Mouse (Mus musculus) ES-Bruce4 (cell line): Measurements from ENCODE around the gene Mgrn1. TPM values are rescaled to one million over a fixed set of nuclear protein-coding genes. Genes with fewer than 3 reads are reported as not detected.

Experiments
- H3K27ac ChIP-seq: 2 replicates; pipeline ENCODE4 v1.5.1; 2012; ENCODE audit warnings: low read length, inconsistent platforms; ENCODE audit not compliant: insufficient read depth
- H3K27me3 ChIP-seq: 2 replicates; pipeline ENCODE4 v1.6.1; 2012; ENCODE audit warnings: mild to moderate bottlenecking, low read length, inconsistent platforms; ENCODE audit not compliant: control insufficient read depth, poor library complexity, insufficient read depth, severe bottlenecking
- H3K36me3 ChIP-seq: 2 replicates; pipeline ENCODE4 v1.6.1; 2012; ENCODE audit warnings: inconsistent platforms, mild to moderate bottlenecking, low read length, moderate library complexity; ENCODE audit not compliant: control insufficient read depth, poor library complexity, insufficient read depth, severe bottlenecking
- H3K4me1 ChIP-seq: one replicate; pipeline ENCODE4 v1.8.1; 2011; ENCODE audit warnings: low read length; ENCODE audit not compliant: control insufficient read depth, insufficient read depth
- H3K4me3 ChIP-seq: 2 replicates; pipeline ENCODE4 v1.5.1; 2011; ENCODE audit warnings: low read depth, mild to moderate bottlenecking, low read length
- H3K9ac ChIP-seq: 2 replicates; pipeline ENCODE4 v1.6.1; 2012; ENCODE audit warnings: low read depth, mild to moderate bottlenecking, inconsistent platforms; ENCODE audit not compliant: poor library complexity, severe bottlenecking
- H3K9me3 ChIP-seq: replicated peaks from 2 replicates; pipeline ENCODE4 v1.6.1; 2012; ENCODE audit warnings: mild to moderate bottlenecking, low read length, inconsistent platforms; ENCODE audit not compliant: control insufficient read depth, poor library complexity, insufficient read depth, severe bottlenecking
- CTCF ChIP-seq: IDR thresholded peaks from one replicate; pipeline ENCODE4 v1.8.1; 2011; ENCODE audit warnings: low read depth, low read length
- EP300 ChIP-seq: IDR thresholded peaks from 2 replicates; pipeline ENCODE4 v1.6.1; 2011; ENCODE audit warnings: low read depth, low read length; ENCODE audit not compliant: insufficient read depth
- POLR2A ChIP-seq: IDR thresholded peaks from one replicate; pipeline ENCODE4 v1.8.1; 2011; ENCODE audit warnings: low read length; ENCODE audit not compliant: insufficient read depth
- polyA plus RNA-seq: library from polyadenylated mRNA; stranded (reverse); fragments of >200 nt; gene quantifications from 2 replicates; pipeline ENCODE4 v1.2.4, GENCODE M21; 2011; ENCODE audit warnings: low read depth; ENCODE audit not compliant: missing spikeins, insufficient read depth, insufficient read length

The Mgrn1 gene
- polyA plus RNA-seq, 1 experiment: 46.6 TPM

DNA sequence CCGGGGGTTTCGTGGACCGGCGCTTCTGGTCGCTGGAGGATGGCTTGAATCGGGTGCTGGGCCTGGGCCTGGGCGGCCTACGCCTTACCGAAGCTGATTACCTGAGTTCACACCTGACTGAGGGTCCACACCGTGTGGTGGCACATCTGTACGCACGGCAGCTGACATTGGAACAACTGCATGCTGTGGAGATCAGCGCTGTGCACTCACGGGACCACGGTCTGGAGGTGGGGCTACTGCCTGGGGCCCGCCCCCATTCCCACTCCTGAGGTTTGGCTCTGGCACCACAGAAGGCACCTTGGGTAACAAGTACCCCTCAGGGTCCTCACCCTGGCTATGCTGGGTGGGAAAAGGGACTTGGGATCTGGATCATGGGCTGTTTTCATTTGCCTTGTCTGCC lies 53.4 kb downstream of the Mgrn1 start:
- peak overlapping the region; percentile 88 for H3K4me3 ChIP-seq
- H3K36me3 ChIP-seq: 0 out of 2 replicates have a peak, but pooled peaks cover 2% of the 10 kb centered on the region
- H3K27ac ChIP-seq: no peak overlapping the region
- no peaks in the 10 kb centered on the region for H3K27me3 ChIP-seq
- TF ChIP-seq EP300: no peak
- peak overlapping the region; percentile 77 for H3K9ac ChIP-seq
- no peaks in the 10 kb centered on the region for H3K4me1 ChIP-seq
- H3K9me3 ChIP-seq: no peaks in the 10 kb centered on the region

DNA sequence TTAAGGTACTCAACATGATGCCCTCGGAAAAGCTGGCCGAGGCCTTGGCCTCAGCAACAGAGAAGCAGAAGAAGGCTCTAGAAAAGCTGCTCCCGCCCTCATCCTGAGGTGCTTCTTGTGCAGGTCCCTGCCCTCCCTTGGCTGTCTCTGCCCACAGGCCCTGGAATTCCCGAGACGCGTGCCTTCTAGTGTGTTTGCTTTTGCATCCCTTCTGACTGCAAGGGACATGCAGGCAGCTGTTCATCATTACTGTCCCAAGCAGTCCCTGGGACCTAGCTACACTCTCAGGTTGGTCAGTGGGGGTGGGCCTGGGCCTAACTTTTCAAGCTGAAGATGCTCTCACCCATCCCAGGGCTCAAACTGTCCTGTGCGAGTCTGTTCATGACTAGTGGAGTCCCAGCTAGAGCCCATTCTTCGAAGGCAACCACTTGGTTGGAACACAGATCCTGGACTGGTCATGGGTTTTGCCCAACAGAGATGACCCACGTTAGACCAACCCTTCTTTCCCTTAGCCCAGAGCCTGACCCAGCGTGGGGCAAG lies 54.3 kb downstream of the Mgrn1 start:
- no peaks in the 10 kb centered on the region for H3K27me3 ChIP-seq
- no peaks in the 10 kb centered on the region for H3K9me3 ChIP-seq
- no peak overlapping the region for H3K27ac ChIP-seq
- H3K4me3 ChIP-seq: no peak overlapping the region
- no peaks in the 10 kb centered on the region for H3K4me1 ChIP-seq
- TF ChIP-seq CTCF (no peak), EP300 (no peak), POLR2A (no peak)
- 0 out of 2 replicates have a peak, but pooled peaks cover 2% of the 10 kb centered on the region for H3K36me3 ChIP-seq
- H3K9ac ChIP-seq: no peak overlapping the region

DNA sequence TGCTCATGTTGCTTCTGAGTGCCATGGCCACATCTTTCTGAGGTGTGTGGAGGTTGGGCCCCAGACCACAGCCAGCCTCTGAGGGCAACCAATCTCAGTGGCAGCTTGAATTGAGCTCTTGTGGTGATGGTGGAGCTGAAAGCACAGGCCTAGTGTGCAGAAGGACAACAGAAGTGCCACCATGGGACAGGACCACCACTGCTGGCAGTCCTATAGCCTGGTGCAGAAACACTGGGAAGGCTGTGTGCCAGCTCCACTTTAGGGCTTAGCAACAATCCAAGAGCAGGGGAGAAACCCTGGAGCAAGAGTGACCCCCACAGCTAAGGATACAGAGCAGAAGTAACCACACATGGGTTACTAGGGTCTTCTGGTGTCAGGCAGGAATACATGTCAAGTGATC lies 55.0 kb downstream of the Mgrn1 start:
- Histone ChIP-seq H3K4me3 (no peak overlapping the region), H3K4me1 (no peaks in the 10 kb centered on the region), H3K27me3 (no peaks in the 10 kb centered on the region), H3K27ac (no peak overlapping the region), H3K9me3 (no peaks in the 10 kb centered on the region), H3K36me3 (0 out of 2 replicates have a peak, but pooled peaks cover 5% of the 10 kb centered on the region), H3K9ac (no peak overlapping the region)
- TF ChIP-seq EP300: no peak
- no peak for TF ChIP-seq CTCF
- no peak for TF ChIP-seq POLR2A

DNA sequence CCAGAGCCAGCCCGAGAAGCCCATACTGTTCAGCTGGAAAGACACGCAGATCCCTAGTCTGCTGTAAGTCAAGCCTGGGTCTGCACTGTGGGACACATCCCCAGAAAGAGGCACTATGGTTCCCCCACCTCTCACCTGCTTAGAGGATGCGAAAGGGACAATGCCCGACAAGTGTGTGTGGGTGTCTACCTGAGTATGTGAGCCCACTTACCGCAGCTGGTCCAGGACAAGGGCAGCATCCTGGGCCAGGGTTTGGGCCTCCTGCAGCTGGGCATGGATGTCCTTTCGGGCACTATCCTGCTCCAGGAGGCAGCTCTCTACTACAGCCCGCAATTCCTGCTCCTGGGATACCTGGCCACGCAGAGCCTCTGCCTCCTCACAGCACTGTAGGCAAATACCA lies 56.8 kb downstream of the Mgrn1 start:
- TF ChIP-seq CTCF: no peak
- TF ChIP-seq POLR2A: no peak
- no peak for TF ChIP-seq EP300
- peaks cover 9% of the 10 kb centered on the region; the same call in 1 of the 2 replicates for H3K36me3 ChIP-seq

DNA sequence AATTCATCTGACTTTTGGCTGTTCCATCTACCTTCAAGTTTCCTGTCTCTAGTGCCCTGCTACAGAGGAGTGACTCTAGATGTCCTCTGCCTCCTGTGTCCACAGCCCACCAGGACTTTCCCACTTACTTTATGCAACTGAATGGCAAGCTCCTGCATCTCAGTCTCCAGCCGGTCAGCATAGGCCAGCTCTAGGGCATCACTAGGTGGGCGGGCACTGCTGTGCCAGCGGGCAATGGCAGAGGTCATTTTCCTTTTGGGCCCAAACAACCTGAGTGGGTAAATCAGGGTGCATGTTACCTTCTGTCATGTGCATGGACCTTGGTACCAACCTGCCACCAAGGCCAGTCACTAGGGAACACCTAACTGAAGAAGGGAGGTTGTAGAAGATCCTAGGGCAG lies 57.4 kb downstream of the Mgrn1 start:
- no peaks in the 10 kb centered on the region for H3K27me3 ChIP-seq
- peaks cover 9% of the 10 kb centered on the region; the same call in 1 of the 2 replicates for H3K36me3 ChIP-seq
- H3K9me3 ChIP-seq: no peaks in the 10 kb centered on the region
- H3K27ac ChIP-seq: no peak overlapping the region
- H3K4me1 ChIP-seq: no peaks in the 10 kb centered on the region
- no peak overlapping the region for H3K9ac ChIP-seq
- TF ChIP-seq EP300 (no peak), CTCF (no peak), POLR2A (no peak)
- no peak overlapping the region for H3K4me3 ChIP-seq

More for the DNA sequence above, 56.8 kb downstream of the Mgrn1 start:
- Histone ChIP-seq H3K9ac (no peak overlapping the region), H3K9me3 (no peaks in the 10 kb centered on the region), H3K4me3 (no peak overlapping the region), H3K27ac (no peak overlapping the region), H3K27me3 (no peaks in the 10 kb centered on the region), H3K4me1 (no peaks in the 10 kb centered on the region)

DNA sequence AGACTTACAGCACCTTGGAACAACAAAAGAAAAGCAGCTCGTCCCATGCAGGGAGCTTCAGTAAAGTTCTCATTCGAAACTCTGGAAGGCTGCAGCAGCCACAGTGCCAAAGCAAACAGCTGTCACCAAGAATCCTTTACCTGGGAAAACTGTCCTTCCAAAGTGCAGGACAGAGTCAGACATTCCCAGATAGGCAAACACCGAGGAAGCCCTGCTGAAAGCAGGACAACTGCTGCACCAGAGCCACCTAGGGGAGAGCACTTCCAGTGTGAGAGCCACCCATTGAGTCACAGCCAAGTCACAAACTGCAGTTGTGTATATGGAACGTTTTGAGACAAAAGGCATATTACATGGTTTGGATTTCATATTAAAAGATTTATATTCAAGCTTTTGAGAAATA lies 59.4 kb downstream of the Mgrn1 start:
- Histone ChIP-seq H3K27me3 (no peaks in the 10 kb centered on the region), H3K27ac (no peak overlapping the region), H3K36me3 (peaks cover 9% of the 10 kb centered on the region; the same call in 1 of the 2 replicates), H3K4me3 (no peak overlapping the region), H3K9ac (no peak overlapping the region), H3K9me3 (no peaks in the 10 kb centered on the region), H3K4me1 (no peaks in the 10 kb centered on the region)
- TF ChIP-seq EP300 (no peak), POLR2A (no peak), CTCF (no peak)
